Mouse (Mus musculus): ENCODE data around the gene Slc12a5. TPM values are rescaled to one million over a fixed set of nuclear protein-coding genes. Genes with fewer than 3 reads are reported as not detected.

Slc12a5 gene
- 0.52 TPM for polyA plus RNA-seq (2014; fragmentation: Illumina TruSeq; extraction: RNeasy Lipid Tissue Mini Kit (QIAGEN cat#74804); ENCODE audit: low read depth, low replicate concordance)

GRCm38 (mm10) chr2:164960716-164961441 is at the start of gene Slc12a5:
TSS of gene Slc12a5 (plus strand) at chr2:164960802.

DNA sequence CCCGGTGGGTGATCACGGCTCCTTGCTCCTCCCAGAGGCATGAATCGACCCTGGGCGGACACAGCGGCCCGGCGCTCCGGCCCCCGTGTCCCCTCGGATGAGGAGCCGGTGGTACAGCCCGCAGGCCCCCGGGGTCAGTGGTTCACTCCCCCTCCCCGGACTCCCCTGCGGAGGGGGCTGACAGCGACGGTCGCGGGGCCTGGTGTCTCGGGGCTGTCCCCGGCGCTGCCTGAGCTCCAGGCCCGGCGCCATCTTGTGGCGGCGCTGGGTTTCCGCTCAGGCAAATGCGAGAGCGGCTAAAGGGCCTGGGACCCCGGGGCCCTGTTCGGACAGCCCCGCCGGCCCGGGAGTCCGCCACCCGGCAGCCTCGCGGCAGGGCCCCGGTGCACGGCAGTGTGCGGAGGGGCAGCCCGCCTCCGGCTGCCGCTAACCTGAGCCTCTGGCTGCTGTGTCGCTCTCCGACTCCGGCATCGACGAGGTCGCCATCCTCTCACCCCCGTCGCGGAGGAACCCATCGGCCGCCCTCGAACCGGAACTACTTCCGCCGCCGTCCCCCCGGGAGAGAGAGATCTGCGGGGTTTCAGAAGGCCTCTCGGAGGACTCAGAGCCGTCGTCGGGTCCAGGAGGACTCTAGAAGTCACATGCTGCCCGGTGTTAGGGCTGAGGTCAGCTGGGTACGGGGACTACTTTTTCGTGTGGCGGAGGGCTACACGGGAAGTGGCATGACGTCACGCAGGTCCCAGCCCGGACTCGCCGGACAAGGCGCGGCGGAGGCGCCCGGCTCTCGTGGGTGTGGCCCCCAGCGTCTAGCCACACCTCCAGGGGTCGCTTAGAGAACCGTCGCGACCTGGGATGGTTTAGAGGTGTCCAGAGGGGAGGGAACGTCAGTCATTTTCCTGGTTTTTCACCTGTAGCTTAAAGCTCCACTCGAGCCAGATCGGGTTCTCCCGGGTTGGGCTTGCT is 49.2 kb upstream of the Slc12a5 start, which contains the start of gene Zfp335:
TSS of gene Zfp335 (minus strand) at position 672 of the 963 bp plus-strand sequence.

GRCm38 (mm10) chr2:164940140-164940830 is 20.3 kb upstream of the Slc12a5 start, which contains the start of gene Mmp9:
TSS of gene Mmp9 (plus strand) at chr2:164940780.

DNA sequence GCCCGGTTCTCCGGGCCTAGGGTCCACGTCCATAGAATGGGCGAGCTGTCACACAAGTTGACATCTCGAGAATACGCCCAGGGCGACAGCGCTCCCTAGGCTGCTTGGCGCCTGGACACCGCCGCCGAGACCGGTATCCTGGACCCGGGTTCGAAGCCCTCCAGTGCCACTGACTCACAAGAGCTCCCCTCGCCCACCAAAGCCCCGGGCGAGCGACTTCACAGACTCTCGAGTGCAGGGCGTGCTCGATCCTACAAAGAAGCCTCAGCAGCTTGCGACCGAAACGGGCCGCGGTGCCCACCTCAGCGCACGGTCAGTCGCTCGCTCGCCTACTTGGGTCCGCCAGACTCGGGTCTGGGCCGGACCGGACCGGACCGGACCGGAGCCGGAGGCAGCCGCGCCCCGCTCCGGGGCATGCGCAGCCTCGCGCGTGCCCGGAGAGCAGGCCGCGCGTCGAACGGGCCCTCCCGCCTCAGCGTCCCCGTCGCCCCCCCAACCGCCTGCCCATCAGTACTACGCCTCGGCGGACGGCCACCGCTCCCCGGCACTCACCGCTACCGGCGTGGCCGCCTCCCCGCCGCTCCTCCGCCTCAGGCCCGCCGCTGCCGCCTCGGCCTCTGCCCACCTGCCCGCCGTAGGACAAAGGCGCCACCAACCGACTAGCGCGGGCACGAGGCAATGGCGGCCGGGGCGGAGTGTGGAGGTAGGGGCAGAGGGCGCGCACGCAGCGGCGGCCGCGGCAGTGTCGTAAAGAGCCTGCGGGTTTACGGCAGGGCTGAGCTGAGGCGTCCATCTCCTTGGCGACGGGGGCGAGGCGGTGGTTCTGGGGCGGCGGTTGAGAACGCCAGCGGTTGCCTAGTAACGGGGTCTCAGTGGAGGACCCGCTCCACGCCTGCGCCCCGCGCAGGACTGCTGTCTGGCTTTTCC is 73.8 kb downstream of the Slc12a5 start, which contains the start of gene Ncoa5:
TSS of gene Ncoa5 (minus strand) at position 737 of the 927 bp plus-strand sequence.

Other genes with a start within 250 kb of the Slc12a5 start
- gene Spint5, start 245.5 kb upstream of the Slc12a5 start, polyA plus RNA-seq (2014; fragmentation: Illumina TruSeq; extraction: RNeasy Lipid Tissue Mini Kit (QIAGEN cat#74804); ENCODE audit: low read depth, low replicate concordance), result not detected
- gene Wfdc3, start 214.9 kb upstream of the Slc12a5 start, polyA plus RNA-seq (2014; fragmentation: Illumina TruSeq; extraction: RNeasy Lipid Tissue Mini Kit (QIAGEN cat#74804); ENCODE audit: low read depth, low replicate concordance), result 1.5 TPM
- 21.1 TPM for gene Dnttip1, start 214.8 kb upstream of the Slc12a5 start, polyA plus RNA-seq (2014; fragmentation: Illumina TruSeq; extraction: RNeasy Lipid Tissue Mini Kit (QIAGEN cat#74804); ENCODE audit: low read depth, low replicate concordance)
- gene Ube2c, start 190.9 kb upstream of the Slc12a5 start, polyA plus RNA-seq (2014; fragmentation: Illumina TruSeq; extraction: RNeasy Lipid Tissue Mini Kit (QIAGEN cat#74804); ENCODE audit: low read depth, low replicate concordance), result 0.86 TPM
- not detected for gene Tnnc2, start 180.8 kb upstream of the Slc12a5 start, polyA plus RNA-seq (2014; fragmentation: Illumina TruSeq; extraction: RNeasy Lipid Tissue Mini Kit (QIAGEN cat#74804); ENCODE audit: low read depth, low replicate concordance)
- gene Snx21, start 175.0 kb upstream of the Slc12a5 start, polyA plus RNA-seq (2014; fragmentation: Illumina TruSeq; extraction: RNeasy Lipid Tissue Mini Kit (QIAGEN cat#74804); ENCODE audit: low read depth, low replicate concordance), result 26.6 TPM
- 11.5 TPM for gene Acot8, start 155.9 kb upstream of the Slc12a5 start, polyA plus RNA-seq (2014; fragmentation: Illumina TruSeq; extraction: RNeasy Lipid Tissue Mini Kit (QIAGEN cat#74804); ENCODE audit: low read depth, low replicate concordance)
- 2.6 TPM for gene Zswim3, start 155.7 kb upstream of the Slc12a5 start, polyA plus RNA-seq (2014; fragmentation: Illumina TruSeq; extraction: RNeasy Lipid Tissue Mini Kit (QIAGEN cat#74804); ENCODE audit: low read depth, low replicate concordance)
- 5.1 TPM for gene Zswim1, start 138.1 kb upstream of the Slc12a5 start, polyA plus RNA-seq (2014; fragmentation: Illumina TruSeq; extraction: RNeasy Lipid Tissue Mini Kit (QIAGEN cat#74804); ENCODE audit: low read depth, low replicate concordance)
- not detected for gene Spata25, start 132.3 kb upstream of the Slc12a5 start, polyA plus RNA-seq (2014; fragmentation: Illumina TruSeq; extraction: RNeasy Lipid Tissue Mini Kit (QIAGEN cat#74804); ENCODE audit: low read depth, low replicate concordance)
- gene Ctsa, start 127.9 kb upstream of the Slc12a5 start, polyA plus RNA-seq (2014; fragmentation: Illumina TruSeq; extraction: RNeasy Lipid Tissue Mini Kit (QIAGEN cat#74804); ENCODE audit: low read depth, low replicate concordance), result 159 TPM
- 44.6 TPM for gene Neurl2, start 127.3 kb upstream of the Slc12a5 start, polyA plus RNA-seq (2014; fragmentation: Illumina TruSeq; extraction: RNeasy Lipid Tissue Mini Kit (QIAGEN cat#74804); ENCODE audit: low read depth, low replicate concordance)
- gene Pltp, start 103.1 kb upstream of the Slc12a5 start, polyA plus RNA-seq (2014; fragmentation: Illumina TruSeq; extraction: RNeasy Lipid Tissue Mini Kit (QIAGEN cat#74804); ENCODE audit: low read depth, low replicate concordance), result 31.6 TPM
- 28.1 TPM for gene Pcif1, start 81.5 kb upstream of the Slc12a5 start, polyA plus RNA-seq (2014; fragmentation: Illumina TruSeq; extraction: RNeasy Lipid Tissue Mini Kit (QIAGEN cat#74804); ENCODE audit: low read depth, low replicate concordance)
- 8.7 TPM for gene Zfp335, start 49.0 kb upstream of the Slc12a5 start, polyA plus RNA-seq (2014; fragmentation: Illumina TruSeq; extraction: RNeasy Lipid Tissue Mini Kit (QIAGEN cat#74804); ENCODE audit: low read depth, low replicate concordance)
- 1.4 TPM for gene Mmp9, start 20.0 kb upstream of the Slc12a5 start, polyA plus RNA-seq (2014; fragmentation: Illumina TruSeq; extraction: RNeasy Lipid Tissue Mini Kit (QIAGEN cat#74804); ENCODE audit: low read depth, low replicate concordance)
- 21.5 TPM for gene Ncoa5, start 74.1 kb downstream of the Slc12a5 start, polyA plus RNA-seq (2014; fragmentation: Illumina TruSeq; extraction: RNeasy Lipid Tissue Mini Kit (QIAGEN cat#74804); ENCODE audit: low read depth, low replicate concordance)
- 2.8 TPM for gene Cd40, start 94.8 kb downstream of the Slc12a5 start, polyA plus RNA-seq (2014; fragmentation: Illumina TruSeq; extraction: RNeasy Lipid Tissue Mini Kit (QIAGEN cat#74804); ENCODE audit: low read depth, low replicate concordance)
- gene 1700025C18Rik, start 129.9 kb downstream of the Slc12a5 start, polyA plus RNA-seq (2014; fragmentation: Illumina TruSeq; extraction: RNeasy Lipid Tissue Mini Kit (QIAGEN cat#74804); ENCODE audit: low read depth, low replicate concordance), result not detected

Measured in heart, adult 10 weeks (tissue).